Mouse (Mus musculus) liver, embryonic 14.5 days (tissue): Measurements from ENCODE around the gene Ginm1. TPM values are rescaled to one million over a fixed set of nuclear protein-coding genes. Genes with fewer than 3 reads are reported as not detected.

ENCODE experiments used
- ATAC-seq: fragments of 200-750 bp; cut with Nextera tagmentation; 2 replicates; pipeline ENCODE4 v1.8.0; 2017; ENCODE audit warnings: moderate number of reproducible peaks, mild to moderate bottlenecking, moderate library complexity; ENCODE audit not compliant: insufficient read depth
- DNase-seq, 3 experiments: peaks; one replicate each; pipeline ENCODE4 v3.0.0-alpha.2; 2012 to 2013; ENCODE audit warnings: low read depth in 3 of 3, low spot score in 3 of 3
- H3K27ac ChIP-seq: fragments of 300-500 bp; sonication (generic); 2 replicates; pipeline ENCODE4 v1.5.1; 2014; ENCODE audit warnings: moderate library complexity, mild to moderate bottlenecking, control low read depth, inconsistent platforms
- H3K27me3 ChIP-seq: fragments of 300-500 bp; sonication (generic); 2 replicates; pipeline ENCODE4 v1.6.1; 2014; ENCODE audit warnings: mild to moderate bottlenecking, low read length, moderate library complexity; ENCODE audit not compliant: control insufficient read depth, insufficient read depth
- H3K36me3 ChIP-seq: fragments of 300-500 bp; sonication (generic); replicated peaks from 2 replicates; pipeline ENCODE4 v1.6.1; 2014; ENCODE audit warnings: low read depth; ENCODE audit not compliant: control insufficient read depth, insufficient read depth
- H3K4me1 ChIP-seq, 2 experiments: fragments of 200-500 bp in 1 of 2; fragments of 300-500 bp in 1 of 2; sonication (generic) in 1 of 2; replicated peaks; 2 replicates each; pipeline ENCODE4 v1.6.1; 2012 to 2014; ENCODE audit warnings: antibody characterized with exemption in 1 of 2, inconsistent platforms in 1 of 2, low read length in 1 of 2; ENCODE audit not compliant: control insufficient read depth in 2 of 2, insufficient read depth in 2 of 2
- H3K4me2 ChIP-seq: fragments of 300-500 bp; sonication (generic); 2 replicates; pipeline ENCODE4 v1.6.1; 2014; ENCODE audit warnings: low read depth, mild to moderate bottlenecking, control low read depth, moderate library complexity
- H3K4me3 ChIP-seq, 2 experiments: fragments of 200-500 bp in 1 of 2; fragments of 300-500 bp in 1 of 2; sonication (generic) in 1 of 2; 2 replicates each; pipeline ENCODE4 v1.5.1; 2012 to 2014; ENCODE audit warnings: low read depth in 2 of 2, low read length in 2 of 2, mild to moderate bottlenecking in 2 of 2, control low read depth in 1 of 2, inconsistent platforms in 1 of 2, moderate library complexity in 1 of 2; ENCODE audit not compliant: insufficient read depth in 1 of 2
- H3K9ac ChIP-seq: fragments of 300-500 bp; sonication (generic); replicated peaks from 2 replicates; pipeline ENCODE4 v1.6.1; 2014; ENCODE audit warnings: mild to moderate bottlenecking, control low read depth, moderate library complexity
- H3K9me3 ChIP-seq: fragments of 300-500 bp; sonication (generic); 2 replicates; pipeline ENCODE4 v1.6.1; 2016; ENCODE audit warnings: low read length, mixed read lengths; ENCODE audit not compliant: control insufficient read depth
- CTCF ChIP-seq: IDR thresholded peaks from 2 replicates; pipeline ENCODE4 v1.5.1; 2016; ENCODE audit warnings: antibody characterized with exemption, low read depth, control low read depth
- EP300 ChIP-seq: IDR thresholded peaks from 2 replicates; pipeline ENCODE4 v1.6.1; 2016; ENCODE audit warnings: antibody characterized with exemption, low read depth
- WGBS: fragments of 180-500 bp; shearing (Covaris S2); extraction: QIAGEN DNeasy Blood & Tissue Kit; methylation state at CpG from one replicate; pipeline ENCODE4 v1.1.7; 2014; ENCODE audit not compliant: insufficient replicate concordance; 5-methylcytosine and 5-hydroxymethylcytosine counted together
- polyA plus RNA-seq, 2 experiments: library from polyadenylated mRNA; depleted of rRNA in 1 of 2; stranded (reverse) in 1 of 2; unstranded in 1 of 2; fragments of >200 nt; fragmentation: Nextera tagmentation in 1 of 2; extraction: Ambion mirVana in 1 of 2; gene quantifications; 2 replicates each; pipeline versions ENCODE4 v1.2.1 to v1.2.3; 2012 to 2014

The Ginm1 gene
- 7.9 and 12.3 TPM in 2 replicates for polyA plus RNA-seq (2012; rRNA removed)
- 26.5 and 26.9 TPM in 2 replicates for polyA plus RNA-seq (2014; fragmentation: Nextera tagmentation; extraction: Ambion mirVana)

DNA sequence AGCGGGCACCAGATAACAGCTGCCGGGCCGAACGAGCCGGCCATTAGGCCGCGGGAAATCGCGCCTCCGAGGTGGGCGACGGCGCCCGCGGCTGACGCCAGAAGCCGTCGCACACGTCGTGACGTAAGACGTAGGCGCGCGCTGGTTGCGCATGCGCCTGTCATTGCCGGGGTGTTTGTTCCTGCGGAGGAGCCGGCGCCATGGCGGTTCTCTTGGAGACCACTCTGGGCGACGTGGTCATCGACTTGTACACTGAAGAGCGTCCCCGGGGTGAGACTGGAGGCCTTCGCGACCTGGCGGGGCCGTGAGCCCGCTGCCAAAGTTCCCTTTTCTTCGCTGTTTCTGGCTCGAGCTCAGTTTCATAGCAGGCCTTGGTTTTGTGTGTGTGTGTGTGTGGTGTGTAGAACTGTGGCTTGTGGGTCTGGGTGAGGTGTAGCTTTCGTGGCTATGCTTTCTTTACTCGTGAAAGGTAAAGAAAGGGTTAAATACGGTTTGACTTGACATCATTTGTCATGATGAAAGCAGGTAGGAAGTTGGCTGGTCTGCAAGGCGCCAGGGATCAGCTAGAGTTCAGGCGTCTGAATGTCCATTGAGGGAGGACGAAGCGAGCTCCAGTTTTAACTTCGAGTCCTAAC lies at the start of gene Ginm1, which contains the start of gene Ppil4:
Ginm1 (minus strand) TSS at position 74 of the 635 bp plus-strand sequence.
Ppil4 (plus strand) TSS at position 141 of the 635 bp plus-strand sequence.
- Histone ChIP-seq H3K27me3 (no peaks in the 10 kb centered on the region), H3K4me1 (peaks cover 9% of the 10 kb centered on the region in 2 experiments), H3K36me3 (peaks cover 25% of the 10 kb centered on the region), H3K9me3 (no peaks in the 10 kb centered on the region), H3K27ac (peak within 1 kb of the TSS; percentile 70), H3K4me3 (peak within 1 kb of the TSS; percentile 97 to 98), H3K9ac (peak within 1 kb of the TSS; percentile 96), H3K4me2 (peak within 1 kb of the TSS; percentile 92)
- no peak for TF ChIP-seq CTCF
- TF ChIP-seq EP300 = 0 out of 2 replicates have a peak, but pooled peaks have one; percentile 19
- WGBS = 1% methylated on average over 52 of the region's 52 CpGs
- ATAC-seq = peak; percentile 93
- peak; percentile 83 to 88 (median 86) for DNase-seq

DNA sequence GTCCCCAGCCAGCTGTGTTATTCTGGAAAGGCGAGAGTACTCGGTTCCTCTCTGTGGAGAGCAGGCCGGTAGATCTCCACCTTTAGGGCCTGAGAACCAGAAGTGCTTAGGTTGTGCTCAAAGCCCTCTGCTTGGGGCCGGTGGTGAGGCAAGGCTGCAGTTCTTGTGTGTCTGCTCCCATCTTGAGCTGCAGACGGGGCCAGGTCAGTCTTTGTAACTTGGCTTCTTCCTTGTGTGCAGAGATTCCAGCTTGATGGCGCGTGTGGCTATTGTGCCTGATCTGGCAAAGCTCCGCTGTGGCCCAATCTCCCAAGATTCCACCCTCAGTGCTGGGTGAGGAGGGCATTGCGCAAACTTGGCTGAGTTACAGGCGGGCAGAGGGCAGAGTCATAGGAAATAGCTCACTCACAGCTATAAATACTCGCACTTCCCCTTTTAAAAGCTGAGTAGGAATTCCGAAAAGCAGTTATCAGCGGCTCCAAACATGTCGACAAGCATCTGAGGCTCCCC lies 49.0 kb upstream of the Ginm1 start:
- Histone ChIP-seq H3K27ac (no peak overlapping the region), H3K36me3 (no peaks in the 10 kb centered on the region), H3K9ac (no peak overlapping the region), H3K4me1 (peaks cover 0 to 2% of the 10 kb centered on the region in 2 experiments; a peak in 1 of 4 replicates), H3K27me3 (no peaks in the 10 kb centered on the region), H3K4me3 (no peak overlapping the region), H3K9me3 (no peaks in the 10 kb centered on the region), H3K4me2 (peak overlapping the region; percentile 18; the same call in 1 of the 2 replicates)
- TF ChIP-seq CTCF = no peak
- TF ChIP-seq EP300 = no peak
- ATAC-seq (no peak), DNase-seq (peak; percentile 9 to 27 (median 18))
- WGBS = 7% methylated on average over 14 of the region's 14 CpGs

DNA sequence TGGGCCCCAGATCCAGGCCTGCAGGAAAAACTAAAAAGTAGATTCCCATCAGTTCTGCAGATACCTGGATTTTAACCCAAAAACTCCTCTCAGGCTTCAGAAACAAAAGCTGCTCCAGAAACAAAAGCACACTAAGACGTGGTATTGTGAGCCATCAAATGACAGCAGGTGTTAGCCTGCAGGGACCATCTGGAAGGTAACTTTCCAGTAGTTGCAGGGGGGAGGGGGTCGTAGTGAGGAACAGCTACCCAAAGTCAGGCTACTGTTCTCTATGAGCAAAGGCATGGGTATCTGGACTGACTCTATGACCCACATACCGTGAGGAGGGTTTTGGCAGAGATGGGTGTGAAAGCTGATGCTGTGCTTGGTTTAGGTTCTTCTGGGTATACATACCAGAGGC lies 48.2 kb upstream of the Ginm1 start:
- ATAC-seq = no peak
- H3K9ac ChIP-seq = no peak overlapping the region
- DNase-seq = no peak
- H3K4me3 ChIP-seq = no peak overlapping the region
- H3K27ac ChIP-seq = no peak overlapping the region
- H3K4me1 ChIP-seq = peaks cover 0 to 2% of the 10 kb centered on the region in 2 experiments; a peak in 1 of 4 replicates
- no peaks in the 10 kb centered on the region for H3K27me3 ChIP-seq
- no peaks in the 10 kb centered on the region for H3K36me3 ChIP-seq
- no peaks in the 10 kb centered on the region for H3K9me3 ChIP-seq
- H3K4me2 ChIP-seq = no peak overlapping the region
- TF ChIP-seq EP300 (no peak), CTCF (no peak)
- WGBS = 48% methylated on average over 3 of the region's 3 CpGs

DNA sequence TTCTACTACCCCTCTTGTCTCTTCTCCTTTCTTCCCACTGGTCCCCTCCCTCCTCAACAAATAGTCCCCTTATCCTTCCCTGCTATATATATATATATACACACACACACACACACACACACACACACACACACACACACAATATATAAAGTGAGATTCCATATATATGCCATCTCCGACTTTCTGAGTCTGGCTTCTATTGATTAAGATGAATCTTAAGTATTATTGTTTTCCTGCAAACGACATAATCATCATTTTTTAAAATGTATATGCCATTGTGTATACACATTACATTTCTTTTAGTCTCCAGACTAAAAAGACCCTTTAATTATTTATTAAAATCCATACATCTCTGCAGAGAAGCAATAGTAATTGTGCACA lies 47.7 kb upstream of the Ginm1 start:
- DNase-seq (no peak), ATAC-seq (no peak)
- 53% methylated on average over 2 of the region's 2 CpGs for WGBS
- H3K9me3 ChIP-seq = no peaks in the 10 kb centered on the region
- no peak overlapping the region for H3K27ac ChIP-seq
- H3K4me2 ChIP-seq = no peak overlapping the region
- H3K4me3 ChIP-seq = no peak overlapping the region
- no peak overlapping the region for H3K9ac ChIP-seq
- H3K27me3 ChIP-seq = no peaks in the 10 kb centered on the region
- TF ChIP-seq CTCF = no peak
- TF ChIP-seq EP300 = no peak
- peaks cover 0 to 2% of the 10 kb centered on the region in 2 experiments; a peak in 1 of 4 replicates for H3K4me1 ChIP-seq
- no peaks in the 10 kb centered on the region for H3K36me3 ChIP-seq
